Mouse (Mus musculus): ENCODE data around the gene Pde2a.

Gene Pde2a

GRCm38 (mm10) chr7:101403831-101404230, 17.7 kb upstream of the Pde2a start:
- DNase-seq (ENCODE audit: low spot score in 2 of 2) = no peak

- DNase-seq (ENCODE audit: low spot score in 2 of 2) = no peak
Measured at GRCm38 (mm10) chr7:101410267-101410936, 11.1 kb upstream of the Pde2a start, which contains the start of gene Gm45837. Gene Gm45837 (plus strand): TSS chr7:101410886.

GRCm38 (mm10) chr7:101412796-101413195, 8.7 kb upstream of the Pde2a start:
- DNase-seq (ENCODE audit: low spot score in 2 of 2) = peak in 1 of 2 experiments; percentile 92

- peak in 1 of 2 experiments; percentile 45 for DNase-seq (ENCODE audit: low spot score in 2 of 2)
Measured at GRCm38 (mm10) chr7:101414209-101414608, 7.3 kb upstream of the Pde2a start.

GRCm38 (mm10) chr7:101414661-101415511, 6.6 kb upstream of the Pde2a start:
- DNase-seq (ENCODE audit: low spot score in 2 of 2) = peak; percentile 40 to 64

- DNase-seq (ENCODE audit: low spot score in 2 of 2) = no peak
Measured at GRCm38 (mm10) chr7:101415512-101416100, 5.9 kb upstream of the Pde2a start.

GRCm38 (mm10) chr7:101416391-101416790, 5.1 kb upstream of the Pde2a start:
- DNase-seq (ENCODE audit: low spot score in 2 of 2) = no peak

GRCm38 (mm10) chr7:101419013-101419770, 2.3 kb upstream of the Pde2a start:
- DNase-seq (ENCODE audit: low spot score in 2 of 2) = peak in 1 of 2 experiments; percentile 51

GRCm38 (mm10) chr7:101422069-101422468, 578 bp downstream of the Pde2a start:
- DNase-seq (ENCODE audit: low spot score in 2 of 2) = no peak

GRCm38 (mm10) chr7:101422646-101423045, 1.2 kb downstream of the Pde2a start:
- DNase-seq (ENCODE audit: low spot score in 2 of 2) = no peak

- no peak for DNase-seq (ENCODE audit: low spot score in 2 of 2)
Measured at GRCm38 (mm10) chr7:101423970-101424369, 2.5 kb downstream of the Pde2a start.

- peak in 1 of 2 experiments; percentile 78 for DNase-seq (ENCODE audit: low spot score in 2 of 2)
Measured at GRCm38 (mm10) chr7:101426692-101427091, 5.2 kb downstream of the Pde2a start.

- peak in 1 of 2 experiments; percentile 72 for DNase-seq (ENCODE audit: low spot score in 2 of 2)
Measured at GRCm38 (mm10) chr7:101427736-101428135, 6.2 kb downstream of the Pde2a start.

GRCm38 (mm10) chr7:101435038-101435437, 13.5 kb downstream of the Pde2a start:
- DNase-seq (ENCODE audit: low spot score in 2 of 2) = no peak

GRCm38 (mm10) chr7:101437876-101438275, 16.4 kb downstream of the Pde2a start:
- no peak for DNase-seq (ENCODE audit: low spot score in 2 of 2)

GRCm38 (mm10) chr7:101443093-101443492, 21.6 kb downstream of the Pde2a start:
- DNase-seq (ENCODE audit: low spot score in 2 of 2) = no peak

GRCm38 (mm10) chr7:101444211-101444610, 22.7 kb downstream of the Pde2a start:
- no peak for DNase-seq (ENCODE audit: low spot score in 2 of 2)

GRCm38 (mm10) chr7:101449855-101450254, 28.4 kb downstream of the Pde2a start:
- DNase-seq (ENCODE audit: low spot score in 2 of 2) = no peak

- DNase-seq (ENCODE audit: low spot score in 2 of 2) = peak in 1 of 2 experiments; percentile 91
Measured at GRCm38 (mm10) chr7:101450422-101451401, 29.2 kb downstream of the Pde2a start.

GRCm38 (mm10) chr7:101452669-101453068, 31.2 kb downstream of the Pde2a start:
- DNase-seq (ENCODE audit: low spot score in 2 of 2) = no peak

Measured in left cerebral cortex, adult 9 months (tissue).